Mouse (Mus musculus) ES-Bruce4 (cell line): ENCODE results near the gene Ubqln4.

ENCODE experiments used
- CTCF ChIP-seq: IDR thresholded peaks from one replicate; pipeline ENCODE4 v1.8.1; 2011; ENCODE audit warnings: low read depth, low read length
- POLR2A ChIP-seq: IDR thresholded peaks from one replicate; pipeline ENCODE4 v1.8.1; 2011; ENCODE audit warnings: low read length; ENCODE audit not compliant: insufficient read depth

- TF ChIP-seq CTCF, result no peak
- TF ChIP-seq POLR2A, result no peak
Measured at GRCm38 (mm10) chr3:88542486-88542885, 11.1 kb upstream of the Ubqln4 start.
